Mouse (Mus musculus): Measurements from ENCODE around the gene Hacl1.

GRCm38 (mm10) chr14:31555963-31556434 is 85.1 kb downstream of the Hacl1 start:
- TF ChIP-seq POLR2A (IDR thresholded peaks at IDR 0.05; ENCODE audit: low read depth, low read length) (no peak), CTCF (IDR thresholded peaks at IDR 0.05; ENCODE audit: extremely low read depth, insufficient read length, insufficient replicate concordance, low read depth, low read length) (no peak)

Measured in small intestine, adult 2 months (tissue).